Mouse (Mus musculus): Measurements from ENCODE around the gene Ugt1a10.
A peak's percentile ranks its signal among the peaks of the same experiment; 100 is the strongest.
"Not testable (repeated sequence)": the region's sequence is repeated elsewhere in the genome, so short reads cannot be mapped to it uniquely, and the experiment has no call there.

Gene Ugt1a10

DNA sequence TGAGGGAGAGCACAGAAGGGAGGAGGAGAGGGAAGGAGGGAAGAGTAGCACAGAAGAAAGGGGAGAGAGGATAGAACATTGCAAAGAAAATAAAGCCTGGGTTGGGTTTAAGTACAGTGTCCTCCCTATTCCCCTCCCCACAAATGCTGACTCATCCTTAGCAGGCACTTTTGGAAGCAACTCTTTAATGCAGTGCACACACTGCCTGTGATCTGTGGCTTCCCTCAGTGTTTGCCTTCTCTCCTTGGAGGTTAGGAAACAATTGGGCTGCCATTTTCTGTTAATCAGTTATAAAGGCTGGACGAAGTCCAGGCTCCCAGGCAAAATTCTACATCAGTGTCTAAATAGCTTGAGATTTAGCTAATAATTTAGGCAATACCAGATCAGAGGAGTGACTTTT is 85.3 kb downstream of the Ugt1a10 start:
- not testable (repeated sequence) for DNase-seq (ENCODE audit: low spot score in 2 of 2)

DNA sequence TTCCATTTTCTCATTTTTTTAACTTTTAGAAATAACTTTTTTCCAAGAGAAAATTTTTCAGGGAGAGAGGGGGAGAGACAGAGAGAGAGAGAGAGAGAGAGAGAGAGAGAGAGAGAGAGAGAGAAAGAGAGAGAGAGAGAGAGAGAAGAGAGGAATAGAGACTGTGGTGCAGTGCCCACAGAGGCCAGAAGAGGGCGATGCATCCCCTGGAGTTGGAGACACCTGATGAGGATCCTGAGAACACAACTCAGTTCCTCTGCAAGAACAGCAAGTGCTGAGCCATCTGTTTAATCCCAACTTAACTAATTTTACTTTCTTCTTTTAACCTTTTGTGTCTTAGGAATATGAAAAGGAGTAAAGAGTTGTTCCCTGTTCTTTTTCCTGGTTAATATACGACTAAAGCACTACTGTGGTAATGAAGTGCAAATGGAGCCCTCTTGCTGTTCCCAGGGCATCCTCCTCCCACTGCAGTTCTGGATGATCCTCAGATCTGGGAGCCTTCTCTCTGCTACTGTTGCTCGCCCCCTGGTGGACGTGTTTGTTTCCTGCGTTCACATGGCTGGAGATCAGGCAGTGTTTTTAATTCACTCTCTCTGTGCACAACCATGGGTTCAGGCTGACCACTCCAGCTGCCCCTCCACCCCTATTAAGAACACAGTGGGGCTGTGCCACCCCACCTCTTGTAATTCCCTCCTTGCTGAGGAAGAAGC is 88.9 kb downstream of the Ugt1a10 start:
- DNase-seq (ENCODE audit: low spot score in 2 of 2) = peak; percentile 49 to 80

DNA sequence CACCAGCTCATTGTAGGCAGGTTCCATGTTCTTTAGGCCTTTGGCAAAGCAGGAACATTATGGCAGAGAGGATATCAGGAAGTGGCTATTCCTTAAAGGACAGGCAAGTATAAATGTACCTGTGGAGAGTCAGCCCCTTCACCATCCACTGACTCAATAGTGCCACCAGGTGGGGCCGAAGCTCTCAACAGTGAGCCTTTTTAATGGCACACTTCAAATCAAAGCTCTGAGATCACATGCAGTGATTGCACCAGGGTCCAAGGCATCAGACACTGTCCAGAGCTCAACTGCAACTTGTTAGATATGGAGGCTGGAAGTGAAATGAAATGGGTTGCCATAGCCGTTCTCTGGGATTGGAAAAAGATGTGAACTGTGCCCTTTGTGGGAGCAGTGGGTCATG is 90.1 kb downstream of the Ugt1a10 start:
- peak in 1 of 2 experiments; percentile 28 for DNase-seq (ENCODE audit: low spot score in 2 of 2)

GRCm38 (mm10) chr1:88150133-88150532 is 94.9 kb downstream of the Ugt1a10 start:
- DNase-seq (ENCODE audit: low spot score in 2 of 2) = not testable (repeated sequence)

- DNase-seq (ENCODE audit: low spot score in 2 of 2) = no peak
Measured at GRCm38 (mm10) chr1:88158430-88158829, 103.2 kb downstream of the Ugt1a10 start.

DNA sequence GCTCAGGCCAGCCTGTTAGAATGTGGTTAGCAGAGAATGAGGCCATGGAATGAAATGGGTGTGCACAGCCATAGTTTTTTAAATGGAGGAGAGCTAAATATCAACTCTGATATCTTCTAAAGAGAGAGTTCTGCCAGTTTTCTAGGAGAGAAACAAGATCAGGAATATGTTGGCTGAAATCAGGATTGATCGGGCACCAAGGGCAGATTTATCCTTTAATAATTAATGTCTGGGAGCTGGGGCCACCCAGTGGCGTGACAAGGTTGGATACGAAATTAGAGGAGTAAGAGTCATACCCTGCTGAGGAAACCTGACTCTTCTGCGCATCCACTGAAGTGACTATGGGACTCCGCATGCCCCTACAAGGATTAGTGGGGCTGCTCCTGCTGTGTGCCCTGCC is 110.5 kb downstream of the Ugt1a10 start, which contains the start of gene Ugt1a5:
TSS of gene Ugt1a5 (plus strand) at position 302 of the 400 bp plus-strand sequence.
- DNase-seq (ENCODE audit: low spot score in 2 of 2) = no peak

GRCm38 (mm10) chr1:88172190-88172589 is 117.0 kb downstream of the Ugt1a10 start:
- DNase-seq (ENCODE audit: low spot score in 2 of 2) = not testable (repeated sequence)

DNA sequence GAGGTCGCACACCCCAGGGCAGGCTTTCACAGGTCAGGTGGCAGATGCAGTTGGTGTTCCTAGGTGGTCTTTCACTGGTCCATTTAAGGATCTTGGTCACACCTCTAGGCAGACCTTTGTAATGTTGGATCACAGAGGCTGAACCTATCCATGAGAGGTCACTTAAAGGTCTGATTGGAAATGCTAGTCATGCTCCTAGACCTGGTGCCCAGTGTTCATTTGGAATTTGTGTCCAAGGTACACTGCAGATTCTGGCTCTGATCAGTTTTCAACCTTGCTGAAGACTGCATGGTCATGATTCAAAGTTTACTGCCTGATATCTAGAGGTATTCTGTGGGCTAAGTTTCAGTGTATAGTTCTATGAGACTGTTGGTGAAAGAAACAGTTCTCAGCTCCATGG is 124.5 kb downstream of the Ugt1a10 start:
- no peak for DNase-seq (ENCODE audit: low spot score in 2 of 2)

DNA sequence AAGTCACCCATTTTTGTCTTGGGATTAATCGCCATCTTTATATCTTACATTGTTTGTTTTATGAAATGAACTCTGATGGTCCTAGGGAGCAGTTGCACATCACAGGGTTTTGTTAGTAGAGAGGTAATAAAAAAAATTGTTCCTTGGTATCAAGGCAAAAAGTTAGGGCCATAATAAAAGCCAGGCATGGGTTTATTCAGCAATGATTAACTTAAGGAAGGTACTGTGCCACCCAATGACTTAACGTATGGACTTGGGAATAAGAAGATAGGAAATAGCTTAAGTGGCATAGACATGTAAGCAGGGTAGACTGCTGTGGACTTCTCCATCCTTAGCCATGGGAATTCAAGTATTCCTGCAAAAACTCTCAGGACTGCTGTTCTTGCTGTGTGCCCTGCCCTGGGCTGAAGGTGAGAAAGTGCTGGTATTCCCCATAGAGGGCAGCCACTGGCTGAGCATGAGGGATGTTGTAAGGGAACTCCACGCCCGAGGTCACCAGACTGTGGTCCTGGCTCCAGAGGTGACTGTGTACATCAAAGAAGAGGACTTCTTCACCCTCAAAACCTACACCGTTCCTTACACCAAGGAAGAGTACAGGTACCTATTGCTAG is 131.2 kb downstream of the Ugt1a10 start:
- DNase-seq (ENCODE audit: low spot score in 2 of 2) = no peak

- DNase-seq (ENCODE audit: low spot score in 2 of 2) = no peak
Measured at GRCm38 (mm10) chr1:88192136-88192535, 136.9 kb downstream of the Ugt1a10 start.

GRCm38 (mm10) chr1:88195687-88196086 is 140.5 kb downstream of the Ugt1a10 start:
- no peak for DNase-seq (ENCODE audit: low spot score in 2 of 2)

GRCm38 (mm10) chr1:88197443-88197842 is 142.3 kb downstream of the Ugt1a10 start:
- DNase-seq (ENCODE audit: low spot score in 2 of 2) = no peak

- no peak for DNase-seq (ENCODE audit: low spot score in 2 of 2)
Measured at GRCm38 (mm10) chr1:88199996-88200395, 144.8 kb downstream of the Ugt1a10 start.

DNA sequence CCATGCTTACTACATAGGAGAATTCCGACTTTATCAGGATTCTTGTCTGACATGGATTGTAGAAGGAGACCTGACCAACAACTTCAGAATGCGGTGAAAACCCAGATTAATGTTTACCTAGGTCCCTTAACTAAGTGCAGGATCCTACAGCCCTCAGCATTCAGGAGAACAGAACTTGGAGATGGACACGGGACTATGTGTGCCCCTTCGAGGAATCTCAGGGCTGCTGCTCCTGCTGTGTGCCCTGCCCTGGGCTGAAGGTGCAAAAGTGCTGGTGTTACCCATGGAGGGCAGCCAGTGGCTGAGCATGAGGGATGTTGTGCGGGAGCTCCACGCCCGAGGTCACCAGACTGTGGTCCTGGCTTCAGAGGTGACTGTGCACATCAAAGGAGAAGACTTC is 145.3 kb downstream of the Ugt1a10 start, which contains the start of gene Ugt1a2:
TSS of gene Ugt1a2 (plus strand) at position 146 of the 400 bp plus-strand sequence.
- no peak for DNase-seq (ENCODE audit: low spot score in 2 of 2)

GRCm38 (mm10) chr1:88205294-88205922 is 150.2 kb downstream of the Ugt1a10 start, which contains the start of gene Dnajb3:
Gene Dnajb3 (minus strand): TSS chr1:88205782.
- peak; percentile 87 for DNase-seq (ENCODE audit: low spot score in 2 of 2)

- peak in 1 of 2 experiments; percentile 29 for DNase-seq (ENCODE audit: low spot score in 2 of 2)
Measured at GRCm38 (mm10) chr1:88206843-88207479, 151.8 kb downstream of the Ugt1a10 start.

GRCm38 (mm10) chr1:88211812-88212211 is 156.6 kb downstream of the Ugt1a10 start, which contains the start of gene Ugt1a1:
Gene Ugt1a1 (plus strand): TSS chr1:88211959.
- peak in 1 of 2 experiments; percentile 26 for DNase-seq (ENCODE audit: low spot score in 2 of 2)

DNA sequence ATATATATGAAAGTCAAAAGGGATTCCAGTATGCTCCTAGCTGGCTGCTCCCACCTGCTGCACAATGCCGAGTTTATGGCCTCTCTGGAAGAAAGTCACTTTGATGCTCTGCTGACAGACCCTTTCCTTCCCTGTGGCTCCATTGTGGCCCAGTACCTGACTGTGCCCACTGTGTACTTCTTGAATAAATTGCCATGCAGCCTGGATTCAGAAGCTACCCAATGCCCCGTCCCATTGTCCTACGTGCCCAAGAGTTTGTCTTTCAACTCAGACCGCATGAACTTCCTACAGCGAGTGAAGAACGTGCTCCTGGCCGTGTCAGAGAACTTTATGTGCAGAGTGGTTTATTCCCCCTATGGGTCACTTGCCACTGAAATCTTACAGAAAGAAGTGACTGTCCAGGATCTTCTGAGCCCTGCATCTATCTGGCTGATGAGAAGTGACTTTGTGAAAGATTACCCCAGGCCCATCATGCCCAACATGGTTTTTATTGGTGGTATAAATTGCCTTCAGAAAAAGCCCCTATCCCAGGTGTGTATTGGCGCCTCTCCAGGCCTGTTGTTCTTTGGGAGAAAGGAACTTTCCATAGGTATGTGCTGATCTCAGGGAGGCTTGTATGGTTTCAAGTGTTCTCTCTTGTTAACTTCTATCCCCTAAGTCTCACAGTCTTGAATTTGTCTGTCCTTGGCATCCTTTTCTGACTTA is 157.3 kb downstream of the Ugt1a10 start:
- no peak for DNase-seq (ENCODE audit: low spot score in 2 of 2)

DNA sequence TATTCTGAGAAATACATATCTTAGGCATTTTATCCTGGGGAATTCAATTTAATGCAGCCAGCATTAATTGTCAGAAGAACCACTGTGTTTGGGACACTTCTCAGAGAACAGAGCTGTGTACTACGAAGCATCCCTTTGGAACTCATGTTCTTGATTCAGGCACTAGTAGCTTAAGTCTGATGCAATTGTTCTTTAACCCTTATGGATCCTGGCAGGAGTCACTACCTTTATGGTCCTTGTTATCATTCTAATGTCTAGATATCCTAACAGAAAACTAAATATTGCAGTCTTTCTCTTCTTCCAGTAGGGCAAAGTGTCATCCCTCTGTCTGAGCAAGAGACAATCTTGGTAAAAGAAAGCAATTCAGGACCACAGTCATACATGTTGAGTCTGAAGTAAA is 157.9 kb downstream of the Ugt1a10 start:
- DNase-seq (ENCODE audit: low spot score in 2 of 2) = no peak

GRCm38 (mm10) chr1:88213766-88214461 is 158.7 kb downstream of the Ugt1a10 start:
- DNase-seq (ENCODE audit: low spot score in 2 of 2) = no peak

GRCm38 (mm10) chr1:88214462-88214952 is 159.3 kb downstream of the Ugt1a10 start:
- DNase-seq (ENCODE audit: low spot score in 2 of 2) = no peak

All from spleen, postnatal 10 days (tissue).